Mouse (Mus musculus) forebrain, embryonic 15.5 days (tissue): ENCODE results near the gene A930004D18Rik. TPM values are rescaled to one million over a fixed set of nuclear protein-coding genes. Genes with fewer than 3 reads are reported as not detected.

Experiments used
- ATAC-seq: fragments of 200-750 bp; cut with Nextera tagmentation; replicated peaks from 2 replicates; pipeline ENCODE4 v1.8.0; 2017; ENCODE audit warnings: mild to moderate bottlenecking, moderate TSS enrichment, moderate library complexity
- H3K27ac ChIP-seq: fragments of 300-500 bp; sonication (generic); replicated peaks from 2 replicates; pipeline ENCODE4 v1.5.1; 2015; ENCODE audit warnings: mild to moderate bottlenecking, inconsistent platforms
- H3K27me3 ChIP-seq: fragments of 300-500 bp; sonication (generic); 2 replicates; pipeline ENCODE4 v1.6.1; 2015; ENCODE audit warnings: inconsistent platforms
- H3K36me3 ChIP-seq: fragments of 300-500 bp; sonication (generic); 2 replicates; pipeline ENCODE4 v1.6.1; 2015; ENCODE audit warnings: mild to moderate bottlenecking, inconsistent platforms
- H3K4me1 ChIP-seq: fragments of 300-500 bp; sonication (generic); 2 replicates; pipeline ENCODE4 v1.6.1; 2015; ENCODE audit warnings: inconsistent platforms
- H3K4me2 ChIP-seq: fragments of 300-500 bp; sonication (generic); replicated peaks from 2 replicates; pipeline ENCODE4 v1.6.1; 2015; ENCODE audit warnings: mild to moderate bottlenecking, inconsistent platforms
- H3K4me3 ChIP-seq: fragments of 300-500 bp; sonication (generic); 2 replicates; pipeline ENCODE4 v1.5.1; 2015; ENCODE audit warnings: mild to moderate bottlenecking, inconsistent platforms
- H3K9ac ChIP-seq: fragments of 300-500 bp; sonication (generic); replicated peaks from 2 replicates; pipeline ENCODE4 v1.6.1; 2015; ENCODE audit warnings: mild to moderate bottlenecking, inconsistent platforms
- H3K9me3 ChIP-seq: fragments of 300-500 bp; sonication (generic); 2 replicates; pipeline ENCODE4 v1.6.1; 2016; ENCODE audit warnings: inconsistent platforms
- WGBS: fragments of 180-500 bp; shearing (Covaris S2); methylation state at CpG from one replicate; pipeline ENCODE4 v1.1.7; 2015; ENCODE audit warnings: mixed read lengths; 5-methylcytosine and 5-hydroxymethylcytosine counted together
- polyA plus RNA-seq: library from polyadenylated mRNA; unstranded; fragments of >200 nt; fragmentation: Nextera tagmentation; extraction: Ambion mirVana; gene quantifications from 2 replicates; pipeline ENCODE4 v1.2.1, GENCODE M21; 2015

Gene A930004D18Rik
- 14.7 and 16.6 TPM in 2 replicates for polyA plus RNA-seq

- WGBS, result 76% methylated on average over 2 of the region's 2 CpGs
- peaks cover 60% of the 10 kb centered on the region for H3K4me1 ChIP-seq
- H3K27me3 ChIP-seq, result no peaks in the 10 kb centered on the region
- H3K27ac ChIP-seq, result 0 out of 2 replicates have a peak within 1 kb of the TSS, but pooled peaks have one; percentile 88
- no peak within 1 kb of the TSS for H3K4me2 ChIP-seq
- H3K36me3 ChIP-seq, result no peaks in the 10 kb centered on the region
- no peak for ATAC-seq
- no peaks in the 10 kb centered on the region for H3K9me3 ChIP-seq
- H3K9ac ChIP-seq, result no peak within 1 kb of the TSS
- no peak within 1 kb of the TSS for H3K4me3 ChIP-seq
Measured at GRCm38 (mm10) chr2:18037491-18037890, at the start of gene A930004D18Rik. A930004D18Rik (minus strand) TSS chr2:18037737.

GRCm38 (mm10) chr2:18080182-18080860 lies 42.8 kb upstream of the A930004D18Rik start:
- no peak overlapping the region for H3K27ac ChIP-seq
- WGBS, result 84% methylated on average over 2 of the region's 2 CpGs
- H3K9me3 ChIP-seq, result no peaks in the 10 kb centered on the region
- peaks cover 39% of the 10 kb centered on the region for H3K36me3 ChIP-seq
- no peak overlapping the region for H3K9ac ChIP-seq
- no peak overlapping the region for H3K4me3 ChIP-seq
- H3K4me1 ChIP-seq, result no peaks in the 10 kb centered on the region
- no peak for ATAC-seq
- no peaks in the 10 kb centered on the region for H3K27me3 ChIP-seq
- no peak overlapping the region for H3K4me2 ChIP-seq

GRCm38 (mm10) chr2:18071947-18072346 lies 34.4 kb upstream of the A930004D18Rik start:
- ATAC-seq, result no peak
- no peak overlapping the region for H3K9ac ChIP-seq
- no peak overlapping the region for H3K4me2 ChIP-seq

GRCm38 (mm10) chr2:18068071-18068796 lies 30.7 kb upstream of the A930004D18Rik start:
- H3K9ac ChIP-seq, result no peak overlapping the region
- H3K4me1 ChIP-seq, result peaks cover 15% of the 10 kb centered on the region
- H3K36me3 ChIP-seq, result peaks cover 12% of the 10 kb centered on the region; the same call in 1 of the 2 replicates
- H3K27ac ChIP-seq, result no peak overlapping the region
- H3K27me3 ChIP-seq, result no peaks in the 10 kb centered on the region
- H3K4me2 ChIP-seq, result no peak overlapping the region
- H3K4me3 ChIP-seq, result no peak overlapping the region
- ATAC-seq, result no peak
- H3K9me3 ChIP-seq, result no peaks in the 10 kb centered on the region
- WGBS, result 86% methylated on average over 4 of the region's 4 CpGs

More at GRCm38 (mm10) chr2:18071947-18072346, 34.4 kb upstream of the A930004D18Rik start:
- no peak overlapping the region for H3K27ac ChIP-seq
- H3K4me3 ChIP-seq, result no peak overlapping the region
- H3K4me1 ChIP-seq, result no peaks in the 10 kb centered on the region
- peaks cover 23% of the 10 kb centered on the region; the same call in 1 of the 2 replicates for H3K36me3 ChIP-seq
- WGBS, result 92% methylated on average over 2 of the region's 2 CpGs
- H3K27me3 ChIP-seq, result no peaks in the 10 kb centered on the region
- H3K9me3 ChIP-seq, result no peaks in the 10 kb centered on the region

DNA sequence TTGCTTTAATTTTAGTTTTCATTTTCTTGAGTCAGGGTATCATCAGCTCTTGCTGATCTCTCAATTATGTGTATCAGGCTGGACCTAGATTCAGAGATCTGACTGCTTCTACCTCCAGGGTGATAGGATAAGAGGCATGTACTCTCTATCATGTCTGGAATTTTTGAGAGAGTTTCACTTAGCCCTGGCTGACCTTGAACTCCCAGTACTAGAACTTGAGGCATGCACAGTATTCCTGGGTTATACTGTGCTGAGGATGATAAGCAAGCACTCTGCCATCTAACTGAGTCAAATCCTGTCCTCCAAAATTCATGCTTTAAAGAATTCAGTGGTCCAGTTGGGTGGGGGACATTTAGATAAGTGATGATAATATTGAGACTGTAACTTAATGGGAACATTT lies 28.9 kb upstream of the A930004D18Rik start:
- Histone ChIP-seq H3K4me2 (peak overlapping the region; percentile 84; the same call in 1 of the 2 replicates), H3K27ac (peak overlapping the region; percentile 99; the same call in 1 of the 2 replicates), H3K4me1 (peaks cover 15% of the 10 kb centered on the region), H3K4me3 (peak overlapping the region; percentile 90; the same call in 1 of the 2 replicates), H3K9me3 (no peaks in the 10 kb centered on the region), H3K9ac (0 out of 2 replicates have a peak overlapping the region, but pooled peaks have one; percentile 22), H3K27me3 (no peaks in the 10 kb centered on the region), H3K36me3 (peaks cover 6% of the 10 kb centered on the region; the same call in 1 of the 2 replicates)
- ATAC-seq, result no peak

- peak overlapping the region; percentile 95 for H3K9ac ChIP-seq
- WGBS, result 2% methylated on average over 6 of the region's 6 CpGs
- no peaks in the 10 kb centered on the region for H3K9me3 ChIP-seq
- no peaks in the 10 kb centered on the region for H3K27me3 ChIP-seq
- peak overlapping the region; percentile 84 for H3K4me2 ChIP-seq
- peaks cover 15% of the 10 kb centered on the region for H3K4me1 ChIP-seq
- ATAC-seq, result no peak
- H3K27ac ChIP-seq, result peak overlapping the region; percentile 99
- peaks cover 6% of the 10 kb centered on the region; the same call in 1 of the 2 replicates for H3K36me3 ChIP-seq
- H3K4me3 ChIP-seq, result peak overlapping the region; percentile 90
Measured at GRCm38 (mm10) chr2:18065708-18066030, 28.1 kb upstream of the A930004D18Rik start.

DNA sequence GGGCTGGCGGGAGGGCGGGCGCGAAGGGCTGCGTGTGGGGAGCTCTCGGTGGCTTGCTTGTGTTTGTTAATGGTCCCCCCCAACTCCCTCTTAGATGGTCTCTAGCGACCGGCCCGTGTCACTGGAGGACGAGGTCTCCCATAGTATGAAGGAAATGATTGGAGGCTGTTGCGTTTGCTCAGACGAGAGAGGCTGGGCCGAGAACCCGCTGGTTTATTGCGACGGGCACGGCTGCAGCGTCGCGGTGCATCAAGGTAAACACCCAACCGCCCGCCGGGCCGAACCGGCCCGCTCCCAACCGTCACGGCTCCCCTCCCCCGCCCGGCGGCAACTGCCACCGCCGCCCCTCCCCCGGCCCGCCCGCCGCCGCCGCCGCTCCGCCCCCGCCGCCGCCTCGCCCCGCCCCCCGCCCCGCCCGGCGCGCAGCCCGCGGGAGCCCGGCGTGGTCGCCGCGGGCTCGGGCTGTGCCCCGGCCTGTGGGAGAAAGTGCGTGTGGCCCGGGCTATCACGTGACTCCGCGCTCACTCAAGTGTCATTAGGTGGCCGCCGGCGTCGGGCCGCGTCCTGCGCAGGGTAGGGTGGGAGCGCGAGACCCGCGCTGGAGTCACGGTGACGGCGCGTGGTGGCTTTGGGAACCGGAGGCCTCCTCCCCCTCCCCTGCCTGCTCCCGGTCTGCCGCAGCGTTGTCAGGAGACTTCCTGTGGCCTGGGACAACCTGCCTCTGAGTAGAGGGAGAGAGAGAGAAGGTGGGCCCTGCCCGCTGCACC lies 27.6 kb upstream of the A930004D18Rik start:
- Histone ChIP-seq H3K9ac (peak overlapping the region; percentile 95), H3K9me3 (no peaks in the 10 kb centered on the region), H3K4me2 (peak overlapping the region; percentile 84), H3K36me3 (peaks cover 6% of the 10 kb centered on the region; the same call in 1 of the 2 replicates), H3K4me1 (peaks cover 15% of the 10 kb centered on the region), H3K4me3 (peak overlapping the region; percentile 90), H3K27me3 (no peaks in the 10 kb centered on the region), H3K27ac (peak overlapping the region; percentile 99)
- WGBS, result under 1% methylated on average over 45 of the region's 85 CpGs
- peak; percentile 30 for ATAC-seq

- H3K27me3 ChIP-seq, result no peaks in the 10 kb centered on the region
- peak; percentile 98 for ATAC-seq
- H3K9ac ChIP-seq, result peak overlapping the region; percentile 95
- peak overlapping the region; percentile 69 for H3K4me2 ChIP-seq
- peaks cover 6% of the 10 kb centered on the region; the same call in 1 of the 2 replicates for H3K36me3 ChIP-seq
- peaks cover 15% of the 10 kb centered on the region for H3K4me1 ChIP-seq
- WGBS, result 3% methylated on average over 21 of the region's 58 CpGs
- H3K9me3 ChIP-seq, result no peaks in the 10 kb centered on the region
- peak overlapping the region; percentile 99 for H3K27ac ChIP-seq
- H3K4me3 ChIP-seq, result peak overlapping the region; percentile 90
Measured at GRCm38 (mm10) chr2:18064356-18064858, 26.9 kb upstream of the A930004D18Rik start.

- H3K4me3 ChIP-seq, result peak overlapping the region; percentile 90
- 0% methylated on average over 18 of the region's 18 CpGs for WGBS
- no peaks in the 10 kb centered on the region for H3K27me3 ChIP-seq
- peak; percentile 73 for ATAC-seq
- H3K4me1 ChIP-seq, result peaks cover 20% of the 10 kb centered on the region
- H3K27ac ChIP-seq, result peak overlapping the region; percentile 99
- H3K9ac ChIP-seq, result peak overlapping the region; percentile 95
- H3K9me3 ChIP-seq, result no peaks in the 10 kb centered on the region
- H3K4me2 ChIP-seq, result peak overlapping the region; percentile 69
- H3K36me3 ChIP-seq, result peaks cover 6% of the 10 kb centered on the region; the same call in 1 of the 2 replicates
Measured at GRCm38 (mm10) chr2:18063763-18064251, 26.3 kb upstream of the A930004D18Rik start.

GRCm38 (mm10) chr2:18060396-18060795 lies 22.9 kb upstream of the A930004D18Rik start:
- no peak for ATAC-seq
- H3K27ac ChIP-seq, result no peak overlapping the region
- H3K4me2 ChIP-seq, result no peak overlapping the region
- no peak overlapping the region for H3K9ac ChIP-seq
- no peak overlapping the region for H3K4me3 ChIP-seq
- 77% methylated on average over 1 of the region's 1 CpGs for WGBS
- H3K36me3 ChIP-seq, result no peaks in the 10 kb centered on the region
- H3K27me3 ChIP-seq, result no peaks in the 10 kb centered on the region
- H3K4me1 ChIP-seq, result peaks cover 22% of the 10 kb centered on the region
- H3K9me3 ChIP-seq, result no peaks in the 10 kb centered on the region

DNA sequence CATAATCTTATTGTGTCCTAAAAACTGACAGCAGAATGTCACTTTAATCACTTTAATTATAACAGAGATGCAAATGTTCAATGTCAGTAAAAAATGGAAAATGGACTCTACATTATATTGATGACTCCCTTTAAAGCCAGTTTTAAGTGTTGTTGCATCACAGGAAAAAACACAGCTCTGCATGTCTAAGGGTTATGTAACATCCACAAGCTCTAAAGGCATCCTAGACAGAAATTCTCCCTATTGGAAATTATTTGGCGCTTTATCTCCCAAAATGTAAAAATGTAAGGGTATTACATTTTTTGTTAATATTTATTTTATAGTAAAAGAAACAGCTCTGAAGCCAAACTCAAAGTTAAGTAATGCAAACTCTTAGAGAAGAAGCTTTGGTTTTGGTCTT lies 22.4 kb upstream of the A930004D18Rik start:
- Histone ChIP-seq H3K4me2 (no peak overlapping the region), H3K36me3 (no peaks in the 10 kb centered on the region), H3K4me3 (no peak overlapping the region), H3K27me3 (no peaks in the 10 kb centered on the region), H3K27ac (no peak overlapping the region), H3K9me3 (no peaks in the 10 kb centered on the region), H3K9ac (no peak overlapping the region), H3K4me1 (peaks cover 27% of the 10 kb centered on the region)
- ATAC-seq, result no peak
- WGBS, result 81% methylated on average over 1 of the region's 1 CpGs
